Mouse (Mus musculus) stomach, embryonic 14.5 days (tissue): ENCODE results near the gene Med27. TPM values are rescaled to one million over a fixed set of nuclear protein-coding genes. Genes with fewer than 3 reads are reported as not detected.

ENCODE experiments used
- ATAC-seq: fragments of 200-750 bp; cut with Nextera tagmentation; 2 replicates; pipeline ENCODE4 v1.8.0; 2017; ENCODE audit warnings: low read depth, moderate TSS enrichment; ENCODE audit not compliant: insufficient number of reproducible peaks, insufficient read depth, low FRiP score
- H3K27ac ChIP-seq: fragments of 300-500 bp; sonication (generic); 2 replicates; pipeline ENCODE4 v1.5.1; 2014; ENCODE audit warnings: mild to moderate bottlenecking, low read length, moderate library complexity, mixed read lengths
- H3K27me3 ChIP-seq: fragments of 300-500 bp; sonication (generic); 2 replicates; pipeline ENCODE4 v1.6.1; 2014; ENCODE audit warnings: low read length, control low read depth, mixed read lengths; ENCODE audit not compliant: control insufficient read depth, insufficient read depth
- H3K36me3 ChIP-seq: fragments of 300-500 bp; sonication (generic); 2 replicates; pipeline ENCODE4 v1.6.1; 2014; ENCODE audit warnings: mild to moderate bottlenecking, control low read depth, low read length, moderate library complexity, mixed read lengths; ENCODE audit not compliant: control insufficient read depth, insufficient read depth
- H3K4me1 ChIP-seq: fragments of 300-500 bp; sonication (generic); 2 replicates; pipeline ENCODE4 v1.6.1; 2014; ENCODE audit warnings: low read length, control low read depth, mixed read lengths; ENCODE audit not compliant: control insufficient read depth, insufficient read depth
- H3K4me2 ChIP-seq: fragments of 300-500 bp; sonication (generic); replicated peaks from 2 replicates; pipeline ENCODE4 v1.6.1; 2014; ENCODE audit warnings: low read depth, low read length, control low read depth
- H3K4me3 ChIP-seq: fragments of 300-500 bp; sonication (generic); 2 replicates; pipeline ENCODE4 v1.5.1; 2014; ENCODE audit warnings: low read depth, low read length, control low read depth
- H3K9ac ChIP-seq: fragments of 300-500 bp; sonication (generic); replicated peaks from 2 replicates; pipeline ENCODE4 v1.6.1; 2014; ENCODE audit warnings: low read depth, mild to moderate bottlenecking, control low read depth, low read length, moderate library complexity, mixed read lengths
- H3K9me3 ChIP-seq: fragments of 300-500 bp; sonication (generic); 2 replicates; pipeline ENCODE4 v1.6.1; 2016; ENCODE audit warnings: low read depth, low read length, control low read depth; ENCODE audit not compliant: control insufficient read depth
- WGBS: fragments of 180-500 bp; shearing (Covaris S2); extraction: QIAGEN DNeasy Blood & Tissue Kit; methylation state at CpG from one replicate; pipeline ENCODE4 v1.1.7; 2014; 5-methylcytosine and 5-hydroxymethylcytosine counted together
- polyA plus RNA-seq: library from polyadenylated mRNA; unstranded; fragments of >200 nt; fragmentation: Nextera tagmentation; extraction: Ambion mirVana; gene quantifications from 2 replicates; pipeline ENCODE4 v1.2.1, GENCODE M21; 2014

The Med27 gene
- polyA plus RNA-seq, 1 experiment from 2014 or later, result 51.7 TPM

GRCm38 (mm10) chr2:29561468-29561867 lies 214.8 kb downstream of the Med27 start:
- ATAC-seq, result no peak
- no peak overlapping the region for H3K9ac ChIP-seq

GRCm38 (mm10) chr2:29563986-29564385 lies 217.4 kb downstream of the Med27 start:
- no peak overlapping the region for H3K4me3 ChIP-seq
- no peaks in the 10 kb centered on the region for H3K27me3 ChIP-seq
- WGBS, result 48% methylated on average over 7 of the region's 7 CpGs
- no peak overlapping the region for H3K9ac ChIP-seq
- no peak overlapping the region for H3K27ac ChIP-seq
- H3K4me1 ChIP-seq, result no peaks in the 10 kb centered on the region; the same call in 1 of the 2 replicates
- H3K4me2 ChIP-seq, result no peak overlapping the region
- no peaks in the 10 kb centered on the region for H3K9me3 ChIP-seq
- H3K36me3 ChIP-seq, result no peaks in the 10 kb centered on the region
- ATAC-seq, result no peak

More at GRCm38 (mm10) chr2:29561468-29561867, 214.8 kb downstream of the Med27 start:
- H3K9me3 ChIP-seq, result no peaks in the 10 kb centered on the region
- no peak overlapping the region for H3K27ac ChIP-seq
- no peak overlapping the region for H3K4me3 ChIP-seq
- H3K4me2 ChIP-seq, result no peak overlapping the region
- no peaks in the 10 kb centered on the region for H3K36me3 ChIP-seq
- no peaks in the 10 kb centered on the region for H3K27me3 ChIP-seq
- 77% methylated on average over 4 of the region's 4 CpGs for WGBS
- no peaks in the 10 kb centered on the region; the same call in 1 of the 2 replicates for H3K4me1 ChIP-seq

- Histone ChIP-seq H3K9me3 (no peaks in the 10 kb centered on the region), H3K4me2 (no peak overlapping the region), H3K4me1 (no peaks in the 10 kb centered on the region; the same call in 1 of the 2 replicates), H3K4me3 (no peak overlapping the region), H3K27ac (no peak overlapping the region), H3K9ac (no peak overlapping the region), H3K36me3 (no peaks in the 10 kb centered on the region), H3K27me3 (no peaks in the 10 kb centered on the region)
- 15% methylated on average over 17 of the region's 17 CpGs for WGBS
- ATAC-seq, result no peak
Observed at GRCm38 (mm10) chr2:29565570-29566433, 219.2 kb downstream of the Med27 start.

- no peak overlapping the region for H3K27ac ChIP-seq
Observed at GRCm38 (mm10) chr2:29571921-29572700, 225.5 kb downstream of the Med27 start.

GRCm38 (mm10) chr2:29572811-29573427 lies 226.3 kb downstream of the Med27 start:
- no peak overlapping the region for H3K4me3 ChIP-seq
- H3K9me3 ChIP-seq, result no peaks in the 10 kb centered on the region
- no peak overlapping the region for H3K27ac ChIP-seq
- 56% methylated on average over 5 of the region's 5 CpGs for WGBS
- H3K9ac ChIP-seq, result no peak overlapping the region
- H3K4me2 ChIP-seq, result no peak overlapping the region
- no peak for ATAC-seq
- no peaks in the 10 kb centered on the region for H3K36me3 ChIP-seq
- H3K27me3 ChIP-seq, result no peaks in the 10 kb centered on the region
- H3K4me1 ChIP-seq, result no peaks in the 10 kb centered on the region

More at GRCm38 (mm10) chr2:29571921-29572700, 225.5 kb downstream of the Med27 start:
- Histone ChIP-seq H3K27me3 (no peaks in the 10 kb centered on the region), H3K4me3 (no peak overlapping the region), H3K4me2 (no peak overlapping the region), H3K9ac (no peak overlapping the region), H3K4me1 (no peaks in the 10 kb centered on the region), H3K36me3 (no peaks in the 10 kb centered on the region), H3K9me3 (no peaks in the 10 kb centered on the region)
- 64% methylated on average over 9 of the region's 9 CpGs for WGBS
- no peak for ATAC-seq

GRCm38 (mm10) chr2:29573591-29573990 lies 227.0 kb downstream of the Med27 start:
- no peak for ATAC-seq
- H3K36me3 ChIP-seq, result no peaks in the 10 kb centered on the region

GRCm38 (mm10) chr2:29574187-29574586 lies 227.6 kb downstream of the Med27 start:
- 26% methylated on average over 11 of the region's 11 CpGs for WGBS
- Histone ChIP-seq H3K9me3 (no peaks in the 10 kb centered on the region), H3K4me1 (no peaks in the 10 kb centered on the region), H3K4me3 (no peak overlapping the region), H3K27ac (no peak overlapping the region), H3K27me3 (no peaks in the 10 kb centered on the region), H3K36me3 (no peaks in the 10 kb centered on the region), H3K9ac (no peak overlapping the region), H3K4me2 (no peak overlapping the region)
- ATAC-seq, result no peak

More at GRCm38 (mm10) chr2:29573591-29573990, 227.0 kb downstream of the Med27 start:
- Histone ChIP-seq H3K27ac (no peak overlapping the region), H3K9ac (no peak overlapping the region), H3K9me3 (no peaks in the 10 kb centered on the region), H3K4me1 (no peaks in the 10 kb centered on the region), H3K4me2 (no peak overlapping the region), H3K4me3 (no peak overlapping the region), H3K27me3 (no peaks in the 10 kb centered on the region)
- 7% methylated on average over 5 of the region's 5 CpGs for WGBS
